Mouse (Mus musculus): ENCODE measurements around the gene Rnf133. TPM values are rescaled to one million over a fixed set of nuclear protein-coding genes. Genes with fewer than 3 reads are reported as not detected.

Gene Rnf133
- not detected in 2 replicates for polyA plus RNA-seq (2012; ENCODE audit: low replicate concordance)

DNA sequence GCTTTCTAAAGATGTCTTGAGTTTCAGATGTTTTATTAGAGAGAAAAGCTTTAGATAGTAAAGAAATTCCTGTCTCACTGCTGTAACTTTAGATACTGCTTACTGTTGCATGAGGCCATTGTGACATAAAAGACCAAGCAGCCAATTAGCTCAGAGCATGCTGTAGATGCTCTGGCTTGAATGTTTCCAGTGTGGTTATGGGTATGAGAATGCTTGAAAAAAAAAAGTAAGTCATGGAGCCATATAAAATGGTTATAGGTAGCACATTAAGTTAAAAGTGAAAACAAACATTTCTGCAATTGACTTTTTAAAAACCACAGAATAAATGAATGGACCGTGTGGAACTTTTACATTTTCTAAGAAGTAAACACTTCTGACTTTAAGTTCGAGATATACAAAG lies at the start of gene Rnf133:
Rnf133 (minus strand) TSS at position 101 of the 400 bp plus-strand sequence.

DNA sequence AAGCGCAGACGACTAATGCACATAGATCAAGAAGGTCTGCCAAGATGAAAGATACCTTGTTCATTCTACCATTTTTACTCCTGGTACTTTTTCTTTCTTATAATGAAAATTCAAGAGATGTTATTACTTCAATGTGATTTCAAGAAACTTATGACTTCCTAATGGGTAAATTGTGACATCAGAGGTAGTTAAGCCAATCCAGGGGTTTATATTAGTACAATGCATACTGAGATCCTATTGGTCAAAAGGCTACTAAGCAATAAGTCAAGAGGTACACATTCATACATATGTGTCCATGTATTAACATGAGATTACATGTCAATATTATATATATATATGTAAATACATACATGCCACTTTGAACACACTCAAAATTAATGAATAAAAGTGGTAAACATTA lies 4.9 kb upstream of the Rnf133 start, which contains the start of gene Rnf148:
Rnf148 (minus strand) TSS at position 101 of the 400 bp plus-strand sequence.

Other genes with a start within 250 kb of the Rnf133 start
- gene Rnf148, start 4.8 kb upstream of the Rnf133 start, polyA plus RNA-seq (2012; ENCODE audit: low replicate concordance), result not detected in 2 replicates
- 0.06 and 0.20 TPM in 2 replicates for gene Cadps2, start 189.1 kb upstream of the Rnf133 start, polyA plus RNA-seq (2012; ENCODE audit: low replicate concordance)

Measured in hematopoietic multipotent progenitor cell, adult 10-12 weeks (in vitro differentiated cells).